Mouse (Mus musculus): ENCODE data around the gene Mrps27.

The Mrps27 gene

GRCm38 (mm10) chr13:99414352-99414742 is 69.8 kb downstream of the Mrps27 start:
- in situ Hi-C loops (cut with MboI; ENCODE audit: unreplicated experiment in 2 of 2), result no loop called here

GRCm38 (mm10) chr13:99416601-99417000 is 72.0 kb downstream of the Mrps27 start:
- in situ Hi-C loops (cut with MboI; ENCODE audit: unreplicated experiment in 2 of 2), result no loop called here

GRCm38 (mm10) chr13:99423581-99423980 is 79.0 kb downstream of the Mrps27 start:
- in situ Hi-C loops (cut with MboI; ENCODE audit: unreplicated experiment in 2 of 2), result no loop called here

DNA sequence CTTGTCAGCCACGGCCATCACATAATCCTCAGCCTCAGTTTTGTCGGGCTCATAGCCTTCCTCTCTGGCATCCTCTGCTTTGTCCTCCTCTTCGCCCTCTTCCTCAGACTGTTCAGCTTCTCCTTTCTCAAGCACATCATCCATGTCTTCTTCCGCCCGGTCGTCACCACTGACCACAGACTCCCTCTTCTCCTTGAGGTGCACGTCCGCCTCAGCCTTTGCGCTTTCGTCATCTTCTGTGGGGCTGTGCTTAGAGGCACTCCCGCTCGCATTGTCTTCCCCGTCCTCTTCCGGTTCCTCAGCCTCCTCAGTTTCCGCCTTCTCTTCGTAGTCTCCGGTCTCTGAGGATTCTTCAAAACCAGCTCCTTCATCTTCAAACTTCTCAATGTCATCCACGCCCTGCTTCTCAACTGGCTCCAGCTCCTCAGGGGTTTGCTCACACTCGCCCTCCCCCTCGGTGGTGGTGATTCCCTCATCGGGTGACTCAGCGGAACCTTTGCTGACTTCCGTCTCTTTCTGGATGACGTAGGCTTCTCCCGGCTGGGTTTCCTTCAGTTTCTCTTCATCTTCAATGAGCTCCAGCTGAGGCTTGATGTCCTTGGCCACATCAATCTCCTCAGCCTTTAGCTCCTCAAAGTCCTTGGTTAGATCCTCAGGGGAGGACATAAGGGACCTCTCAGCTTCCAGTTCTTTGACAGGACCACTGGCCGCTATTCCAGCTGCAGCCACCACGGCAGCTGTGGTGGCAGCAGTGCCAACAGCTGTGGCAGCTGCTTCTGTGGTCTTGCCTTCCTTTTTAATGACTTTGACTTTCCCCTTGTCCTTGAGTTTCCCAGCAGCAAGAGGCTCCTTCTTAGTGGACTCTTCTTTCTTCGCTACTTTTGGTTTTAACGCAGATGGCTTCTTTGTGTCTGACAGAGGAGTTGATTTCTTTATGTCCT is 88.8 kb downstream of the Mrps27 start:
- in situ Hi-C loops (cut with MboI; ENCODE audit: unreplicated experiment in 2 of 2), result no loop called here

DNA sequence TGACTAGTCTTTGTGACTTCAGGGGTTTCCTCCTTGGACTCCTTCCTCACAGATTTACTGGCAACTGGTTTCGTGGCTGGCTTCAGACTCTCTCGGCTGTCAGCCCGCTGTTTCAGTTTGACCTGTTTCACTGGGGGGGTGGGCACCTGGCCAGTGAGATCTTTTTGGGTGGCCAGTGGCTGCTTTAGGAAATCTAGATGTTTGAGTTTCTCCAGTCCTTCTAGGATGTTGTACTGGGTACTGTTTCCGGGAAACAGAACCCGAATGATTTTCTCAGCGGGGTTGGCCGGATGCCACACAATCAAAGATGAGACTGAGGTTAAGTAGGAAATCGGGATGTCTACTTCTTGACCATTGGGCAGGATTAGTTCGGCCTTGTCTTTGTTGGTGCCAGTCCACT is 89.9 kb downstream of the Mrps27 start:
- in situ Hi-C loops (cut with MboI; ENCODE audit: unreplicated experiment in 2 of 2), result no loop called here

DNA sequence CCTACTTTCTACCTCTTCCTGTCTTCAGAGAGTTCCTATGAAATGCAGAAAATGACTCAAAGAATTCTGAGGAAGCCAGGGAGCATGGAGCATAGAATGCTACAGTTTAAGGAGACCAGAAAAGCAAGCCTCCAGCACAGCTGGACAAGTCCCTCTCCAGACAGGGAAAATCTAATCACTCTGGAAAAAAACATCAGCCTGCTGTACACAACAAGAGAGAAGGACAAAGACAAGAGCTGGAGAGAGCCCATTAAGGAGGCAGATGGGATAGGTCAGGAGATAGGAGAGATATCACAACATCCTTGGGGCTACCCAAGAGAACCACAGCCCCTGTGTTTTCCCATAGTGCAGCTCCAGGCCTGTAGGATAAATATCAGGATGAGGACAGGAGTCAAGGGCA is 92.5 kb downstream of the Mrps27 start:
- in situ Hi-C loops (cut with MboI; ENCODE audit: unreplicated experiment in 2 of 2), result no loop called here

GRCm38 (mm10) chr13:99439357-99439756 is 94.8 kb downstream of the Mrps27 start:
- in situ Hi-C loops (cut with MboI; ENCODE audit: unreplicated experiment in 2 of 2), result no loop called here

DNA sequence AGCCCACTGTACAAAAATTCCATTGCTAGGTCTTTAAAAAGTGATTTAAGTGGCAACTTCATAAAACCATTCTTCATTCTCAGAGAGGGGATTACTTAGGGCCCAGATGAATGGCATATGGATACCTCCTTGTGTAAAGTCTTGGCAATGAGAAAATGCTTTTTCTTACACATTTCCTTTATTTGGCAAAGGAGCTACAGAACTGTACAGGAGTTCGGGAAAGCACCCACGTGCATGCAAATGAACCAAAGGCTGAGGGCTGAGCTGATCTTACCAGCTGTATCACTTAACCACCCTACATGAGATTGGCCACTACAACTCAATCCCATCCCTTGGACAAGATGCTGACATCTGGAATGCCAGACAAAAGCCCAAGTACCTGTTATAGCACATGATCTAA is 95.6 kb downstream of the Mrps27 start:
- in situ Hi-C loops (cut with MboI; ENCODE audit: unreplicated experiment in 2 of 2), result no loop called here

DNA sequence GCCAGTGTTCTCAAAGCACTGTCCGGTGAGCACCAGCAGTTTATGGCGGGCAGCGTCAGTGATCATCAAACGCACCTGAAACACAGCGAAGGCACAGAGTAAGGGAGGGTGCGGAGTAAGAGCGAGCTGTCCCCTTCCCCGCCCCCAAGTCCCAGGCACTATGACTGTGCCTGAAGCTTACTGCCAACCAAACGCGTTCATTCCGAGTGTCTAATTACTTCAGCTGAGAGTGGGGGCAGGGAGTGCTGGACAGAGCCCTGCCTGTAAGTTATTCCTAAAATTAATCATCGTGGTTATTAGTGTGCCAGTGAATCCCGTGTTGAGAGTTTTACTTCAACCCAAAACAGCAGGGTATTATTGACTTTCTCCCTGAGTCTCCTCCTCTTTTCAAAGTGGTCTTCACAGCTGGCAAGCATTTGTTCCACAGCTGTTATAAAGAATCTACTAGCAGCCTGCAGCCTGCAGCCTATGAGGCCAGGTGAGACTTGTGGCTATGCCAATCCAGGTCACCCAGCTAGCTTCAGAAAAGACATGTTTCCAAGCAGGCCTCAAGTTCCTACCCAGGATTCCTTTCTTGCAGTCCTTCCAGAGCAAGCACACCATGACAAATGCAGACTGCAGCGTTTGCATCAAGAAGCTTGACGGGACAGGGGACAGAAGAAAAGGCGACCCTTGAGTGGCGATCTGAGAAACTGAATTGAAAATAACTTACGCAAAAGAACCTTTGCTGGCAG is 97.3 kb downstream of the Mrps27 start:
- in situ Hi-C loops (cut with MboI; ENCODE audit: unreplicated experiment in 2 of 2), result no loop called here

GRCm38 (mm10) chr13:99442434-99443249 is 98.1 kb downstream of the Mrps27 start:
- in situ Hi-C loops (cut with MboI; ENCODE audit: unreplicated experiment in 2 of 2), result no loop called here

DNA sequence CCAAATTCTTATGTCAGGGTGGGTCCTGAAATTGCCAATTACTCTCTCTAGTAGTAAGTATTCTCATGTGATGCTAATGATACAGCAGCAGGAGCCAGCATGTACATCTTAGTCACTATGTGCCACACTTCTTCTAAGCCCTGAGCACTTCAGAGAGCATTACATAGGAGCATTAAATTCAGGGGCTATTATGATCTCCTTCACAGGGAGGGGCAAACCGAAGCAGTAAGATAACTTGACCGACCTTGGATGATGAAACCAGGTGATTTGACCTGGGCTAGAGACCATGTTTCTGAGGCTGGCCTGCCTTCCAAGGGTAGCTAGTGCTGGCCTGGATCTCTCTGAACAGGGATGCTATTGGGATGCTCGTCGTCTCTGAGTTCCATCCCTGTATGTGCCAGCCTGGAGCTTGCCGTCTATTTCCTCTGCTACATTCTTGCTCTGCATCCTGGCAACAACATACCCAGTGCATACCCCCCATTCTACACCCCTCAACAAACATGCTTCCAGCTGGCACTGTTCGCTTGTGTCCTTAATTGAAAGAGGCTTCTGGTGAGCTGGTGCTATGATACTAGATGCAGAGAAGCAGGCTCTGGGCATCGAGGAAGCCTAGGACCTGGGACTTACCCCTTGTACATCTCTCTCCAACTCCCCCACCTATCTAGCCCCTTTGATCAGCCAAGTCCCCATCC is 99.0 kb downstream of the Mrps27 start:
- in situ Hi-C loops (cut with MboI; ENCODE audit: unreplicated experiment in 2 of 2), result no loop called here

DNA sequence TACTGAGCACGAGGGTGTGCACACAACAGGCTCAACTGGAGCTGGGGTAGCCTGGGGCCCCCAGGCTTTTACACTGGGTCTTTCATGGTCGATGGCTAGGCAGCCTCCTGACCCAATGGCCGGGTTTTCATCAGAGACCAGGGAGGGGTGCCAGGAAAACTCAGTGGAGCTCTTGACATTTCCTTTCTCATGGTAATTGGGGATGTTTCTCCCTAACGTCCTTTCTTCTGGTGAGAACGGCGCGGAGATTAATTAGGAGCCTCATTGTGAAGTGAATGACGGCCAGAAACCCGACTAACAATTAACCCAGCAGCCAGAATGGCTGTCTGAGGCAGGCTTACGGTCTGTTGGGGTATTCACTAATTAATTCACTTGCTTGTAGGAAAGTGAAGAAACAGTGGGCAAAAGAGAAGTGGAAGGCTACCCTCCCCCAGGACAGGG is 99.9 kb downstream of the Mrps27 start:
- in situ Hi-C loops (cut with MboI; ENCODE audit: unreplicated experiment in 2 of 2), result no loop called here

DNA sequence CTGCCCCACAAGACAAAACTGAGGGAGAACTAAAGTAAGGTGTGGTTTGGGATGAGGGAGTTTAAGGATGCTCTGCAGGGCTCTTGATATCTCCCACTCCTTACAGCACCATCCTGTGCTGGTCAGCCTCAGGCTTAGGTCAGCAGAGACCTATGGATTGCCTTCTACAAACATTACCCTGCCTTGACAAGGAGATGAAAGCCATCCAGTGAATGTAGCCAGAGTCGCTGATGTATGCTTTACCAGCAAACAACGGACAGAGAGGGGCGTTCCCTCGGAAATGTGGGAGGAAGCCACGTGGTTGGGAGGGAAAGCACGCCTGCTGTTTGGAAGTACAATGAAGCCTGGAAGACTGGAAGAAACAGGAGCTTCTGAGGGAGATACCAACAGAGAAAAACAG is 100.3 kb downstream of the Mrps27 start:
- in situ Hi-C loops (cut with MboI; ENCODE audit: unreplicated experiment in 2 of 2), result no loop called here

DNA sequence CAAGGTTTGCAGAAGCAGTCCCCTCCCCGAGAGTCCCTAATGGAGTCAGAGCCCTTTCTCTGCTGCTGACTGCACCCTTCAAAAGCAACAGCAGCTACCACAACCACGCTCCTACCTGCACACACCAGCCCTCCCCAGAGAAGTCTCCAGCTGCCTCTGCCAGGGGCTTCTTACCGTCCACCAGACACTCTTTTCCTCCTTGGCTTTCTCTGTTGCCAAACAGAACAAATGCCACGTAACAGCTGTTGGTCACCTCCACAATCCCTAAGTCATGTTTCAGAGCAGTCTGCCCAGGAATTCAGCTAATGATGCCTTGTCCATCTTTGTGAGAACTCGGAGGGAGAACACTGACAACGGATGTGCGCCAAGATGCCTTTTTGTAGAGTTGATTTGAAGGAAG is 102.4 kb downstream of the Mrps27 start:
- in situ Hi-C loops (cut with MboI; ENCODE audit: unreplicated experiment in 2 of 2), result no loop called here

DNA sequence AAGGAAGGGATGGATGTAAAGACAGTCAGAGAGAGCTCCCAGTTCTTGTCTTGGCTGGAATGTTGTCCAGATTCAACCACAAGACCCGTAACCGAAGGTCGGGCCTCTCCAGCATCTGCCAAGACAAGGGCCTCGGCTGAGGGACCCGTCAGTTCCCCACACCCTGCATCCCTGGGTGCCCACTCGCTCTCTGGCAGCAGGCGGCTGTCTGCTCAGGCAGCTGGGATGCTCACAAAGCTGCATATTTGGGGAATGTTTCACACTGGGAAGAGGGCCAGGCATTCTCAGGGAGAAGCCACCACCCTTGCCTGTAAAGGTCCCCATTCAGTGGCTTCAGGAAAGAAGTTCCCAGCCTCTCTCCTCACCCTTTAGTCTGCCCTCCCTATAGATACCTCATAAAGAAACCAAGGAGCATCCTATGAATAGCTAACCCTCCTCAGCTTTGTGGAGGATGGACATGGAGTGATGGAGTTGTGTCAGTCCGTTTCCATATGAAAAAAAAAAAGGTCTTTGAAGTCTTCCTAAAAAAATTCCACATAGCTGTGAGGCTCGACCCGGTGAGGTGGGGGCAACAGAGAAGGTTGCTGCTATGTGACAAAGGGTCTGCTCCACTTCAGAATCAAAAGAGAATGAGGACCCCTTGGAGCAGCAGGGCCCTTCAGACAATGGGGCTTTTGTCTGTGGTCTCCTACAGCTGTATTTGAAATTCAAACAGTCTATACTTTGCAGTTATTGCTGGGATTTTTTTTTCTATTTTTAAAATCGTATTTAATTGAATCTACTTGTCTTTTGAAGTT is 103.0 kb downstream of the Mrps27 start:
- in situ Hi-C loops (cut with MboI; ENCODE audit: unreplicated experiment in 2 of 2), result no loop called here

- in situ Hi-C loops (cut with MboI; ENCODE audit: unreplicated experiment in 2 of 2), result no loop called here
Observed at GRCm38 (mm10) chr13:99448278-99448677, 103.7 kb downstream of the Mrps27 start.

GRCm38 (mm10) chr13:99449547-99449946 is 105.0 kb downstream of the Mrps27 start:
- in situ Hi-C loops (cut with MboI; ENCODE audit: unreplicated experiment in 2 of 2), result no loop called here

GRCm38 (mm10) chr13:99450766-99451165 is 106.2 kb downstream of the Mrps27 start:
- in situ Hi-C loops (cut with MboI; ENCODE audit: unreplicated experiment in 2 of 2), result no loop called here

DNA sequence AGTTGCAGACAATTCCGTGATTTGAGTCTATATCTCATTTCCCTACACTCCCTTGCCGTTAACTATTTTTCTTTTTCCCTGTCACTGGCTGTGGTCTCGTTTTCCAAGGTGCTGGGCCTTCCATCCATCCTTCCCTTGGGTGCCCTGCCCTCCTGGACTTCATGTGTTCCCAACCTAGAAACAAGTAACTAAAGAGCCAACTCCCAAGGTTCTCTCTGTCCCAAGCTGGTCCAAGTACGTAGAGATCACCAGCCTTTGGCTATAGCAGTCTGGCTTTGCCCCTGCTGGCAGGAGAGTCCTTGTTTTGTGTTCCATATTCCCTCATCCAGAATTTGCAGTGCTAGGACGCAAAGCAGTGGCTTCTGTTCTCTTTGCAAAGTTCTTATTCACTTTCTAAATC is 106.7 kb downstream of the Mrps27 start:
- in situ Hi-C loops (cut with MboI; ENCODE audit: unreplicated experiment in 2 of 2), result no loop called here

DNA sequence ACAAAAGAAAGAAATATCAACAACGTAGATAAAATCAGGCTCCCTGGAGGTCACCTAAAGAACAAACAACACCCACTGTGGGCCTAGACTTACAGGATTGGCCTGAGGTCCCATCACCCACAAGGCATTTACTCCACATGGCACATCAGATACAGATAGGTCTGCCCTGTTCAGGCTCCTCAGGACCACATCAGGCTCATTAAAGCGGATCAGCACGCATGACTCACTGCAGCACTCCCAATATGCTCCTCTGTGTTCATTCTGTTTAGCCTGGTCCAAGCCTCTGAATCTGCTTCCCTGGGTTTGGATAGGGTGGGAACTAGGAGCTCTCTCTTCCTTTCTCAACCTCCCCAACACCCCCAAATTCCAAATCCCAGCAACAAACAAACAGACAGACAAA is 107.9 kb downstream of the Mrps27 start:
- in situ Hi-C loops (cut with MboI; ENCODE audit: unreplicated experiment in 2 of 2), result no loop called here

Data from v-Abl transformed pro-B cells (cell line).